Mouse (Mus musculus): ENCODE data around the gene Ppp2r3a. TPM values are rescaled to one million over a fixed set of nuclear protein-coding genes. Genes with fewer than 3 reads are reported as not detected.

Ppp2r3a gene
- polyA plus RNA-seq, 1 experiment from 2014 or later: 15.3 TPM

DNA sequence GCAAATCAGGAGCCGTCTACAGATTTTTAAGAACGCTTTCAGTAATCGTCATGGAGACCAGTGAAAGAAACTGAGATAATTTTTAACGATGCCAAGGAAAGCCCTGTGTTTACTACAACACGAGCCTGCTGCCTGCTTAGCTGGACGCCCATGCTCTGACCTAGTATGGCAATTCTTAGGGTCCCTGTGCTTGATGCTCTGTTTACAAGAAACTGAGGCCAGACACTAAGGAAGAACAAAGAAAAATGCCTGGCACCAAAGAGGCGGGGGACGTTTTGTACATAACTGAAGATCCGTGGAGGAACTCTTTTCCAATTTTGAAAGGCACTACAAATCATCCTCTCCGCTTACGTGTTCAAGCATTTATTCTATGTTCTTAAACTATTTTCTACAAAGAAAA is 1.1 kb downstream of the Ppp2r3a start:
- H3K4me3 ChIP-seq: peak overlapping the region; percentile 83
- H3K27ac ChIP-seq: peak overlapping the region; percentile 98
- no peaks in the 10 kb centered on the region for H3K9me3 ChIP-seq

DNA sequence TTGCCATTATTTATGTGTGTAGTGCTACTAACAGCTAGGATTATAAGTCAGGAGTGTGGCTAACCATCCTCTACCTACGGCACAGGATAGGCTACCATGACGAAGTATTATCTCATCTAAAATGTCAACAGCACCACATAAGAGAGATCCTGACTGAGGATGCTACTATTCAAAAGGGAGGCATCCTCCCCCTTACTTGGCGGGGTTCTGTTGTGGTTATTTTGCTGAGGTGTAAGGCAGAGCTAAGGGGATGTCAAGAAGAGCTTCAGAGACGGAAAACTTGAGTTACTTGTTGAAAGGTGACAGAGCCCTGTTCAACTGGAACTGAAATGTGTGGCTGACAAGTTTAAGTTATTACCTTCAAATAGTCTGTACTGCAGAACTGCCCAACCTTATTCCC is 2.0 kb downstream of the Ppp2r3a start:
- 77% methylated on average over 4 of the region's 4 CpGs for WGBS
- ATAC-seq (ENCODE audit: insufficient number of reproducible peaks, insufficient read depth, low FRiP score, low TSS enrichment, low read depth): no peak
- Histone ChIP-seq H3K4me2 (peak overlapping the region; percentile 76), H3K9me3 (no peaks in the 10 kb centered on the region), H3K27ac (no peak overlapping the region), H3K4me3 (peak overlapping the region; percentile 83; the same call in 1 of the 2 replicates), H3K36me3 (no peaks in the 10 kb centered on the region), H3K4me1 (peaks cover 14% of the 10 kb centered on the region), H3K9ac (0 out of 2 replicates have a peak overlapping the region, but pooled peaks have one; percentile 92), H3K27me3 (no peaks in the 10 kb centered on the region)

More for the DNA sequence above, 1.1 kb downstream of the Ppp2r3a start:
- H3K9ac ChIP-seq: peak overlapping the region; percentile 92
- ATAC-seq (ENCODE audit: insufficient number of reproducible peaks, insufficient read depth, low FRiP score, low TSS enrichment, low read depth): no peak
- peak overlapping the region; percentile 76 for H3K4me2 ChIP-seq
- H3K36me3 ChIP-seq: no peaks in the 10 kb centered on the region
- H3K4me1 ChIP-seq: peaks cover 14% of the 10 kb centered on the region
- 6% methylated on average over 11 of the region's 11 CpGs for WGBS
- H3K27me3 ChIP-seq: no peaks in the 10 kb centered on the region

DNA sequence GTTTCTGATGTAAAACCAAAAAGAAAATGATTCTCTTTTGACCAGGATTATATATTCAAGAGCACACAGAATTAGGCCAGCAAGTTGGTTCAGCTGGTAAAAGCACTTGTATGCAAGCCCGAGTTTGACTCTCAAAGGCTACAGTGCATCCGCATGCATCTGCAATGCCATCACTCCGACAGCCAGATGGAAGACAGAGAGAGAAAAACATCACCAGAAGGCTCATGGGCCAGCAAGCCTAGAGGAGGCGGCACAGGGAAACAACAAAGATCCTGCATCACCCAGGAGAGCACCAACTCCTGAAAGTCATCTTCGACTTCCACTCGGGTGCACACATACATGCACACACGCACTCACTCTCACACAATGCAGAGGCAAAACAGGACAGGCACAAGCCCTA is 4.1 kb downstream of the Ppp2r3a start:
- Histone ChIP-seq H3K27me3 (no peaks in the 10 kb centered on the region), H3K9ac (no peak overlapping the region), H3K4me1 (peaks cover 16% of the 10 kb centered on the region), H3K4me2 (no peak overlapping the region), H3K36me3 (no peaks in the 10 kb centered on the region), H3K4me3 (no peak overlapping the region), H3K9me3 (no peaks in the 10 kb centered on the region), H3K27ac (no peak overlapping the region)
- no peak for ATAC-seq (ENCODE audit: insufficient number of reproducible peaks, insufficient read depth, low FRiP score, low TSS enrichment, low read depth)
- WGBS: 66% methylated on average over 7 of the region's 7 CpGs

DNA sequence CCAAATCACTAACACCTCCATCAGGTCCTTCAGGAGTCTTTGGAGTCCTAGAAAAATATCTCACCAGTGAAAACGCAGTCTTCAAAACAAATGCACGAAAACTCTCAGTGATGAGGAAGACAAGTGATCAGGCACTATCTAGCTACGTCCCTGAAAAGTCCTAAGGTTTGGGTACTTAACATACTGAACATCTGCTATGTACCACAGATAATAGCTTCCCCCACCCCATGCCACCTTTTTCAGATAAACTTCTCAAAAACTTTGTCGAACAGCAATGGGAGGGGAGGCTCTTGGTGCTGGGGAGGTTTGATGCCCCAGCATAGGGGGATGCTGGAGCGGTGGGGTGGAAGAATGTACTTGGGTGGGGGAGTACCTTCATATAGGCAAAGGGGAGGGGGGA is 6.1 kb downstream of the Ppp2r3a start:
- Histone ChIP-seq H3K9me3 (no peaks in the 10 kb centered on the region), H3K4me2 (no peak overlapping the region), H3K4me3 (no peak overlapping the region), H3K4me1 (peaks cover 16% of the 10 kb centered on the region), H3K9ac (no peak overlapping the region), H3K36me3 (no peaks in the 10 kb centered on the region), H3K27ac (no peak overlapping the region), H3K27me3 (no peaks in the 10 kb centered on the region)
- no peak for ATAC-seq (ENCODE audit: insufficient number of reproducible peaks, insufficient read depth, low FRiP score, low TSS enrichment, low read depth)
- WGBS: 91% methylated on average over 5 of the region's 5 CpGs

DNA sequence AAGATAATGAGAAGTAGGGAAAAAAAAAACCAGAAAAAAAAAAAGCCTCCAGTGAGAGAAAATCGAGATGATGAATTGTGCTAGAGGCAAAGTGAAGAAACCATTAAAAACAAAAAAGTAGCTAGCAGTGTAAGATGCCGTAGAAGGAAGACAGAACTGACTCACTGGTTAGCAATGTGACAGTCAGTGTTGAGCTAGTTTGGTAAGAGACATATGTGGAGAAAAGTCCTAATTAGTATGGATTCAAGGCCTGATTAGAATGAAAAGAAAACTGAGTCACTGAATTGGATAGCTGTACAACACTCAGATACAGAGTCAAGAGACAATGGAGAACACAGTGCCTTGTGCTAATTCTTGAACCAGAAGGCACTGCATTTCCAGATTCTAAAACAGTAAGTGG is 7.9 kb downstream of the Ppp2r3a start:
- no peaks in the 10 kb centered on the region for H3K9me3 ChIP-seq
- no peak overlapping the region for H3K27ac ChIP-seq
- H3K36me3 ChIP-seq: no peaks in the 10 kb centered on the region
- no peaks in the 10 kb centered on the region for H3K27me3 ChIP-seq
- no peak overlapping the region for H3K4me2 ChIP-seq
- H3K4me3 ChIP-seq: no peak overlapping the region
- 0 out of 2 replicates have a peak, but pooled peaks cover 3% of the 10 kb centered on the region for H3K4me1 ChIP-seq
- H3K9ac ChIP-seq: no peak overlapping the region
- 49% methylated on average over 2 of the region's 2 CpGs for WGBS
- no peak for ATAC-seq (ENCODE audit: insufficient number of reproducible peaks, insufficient read depth, low FRiP score, low TSS enrichment, low read depth)

DNA sequence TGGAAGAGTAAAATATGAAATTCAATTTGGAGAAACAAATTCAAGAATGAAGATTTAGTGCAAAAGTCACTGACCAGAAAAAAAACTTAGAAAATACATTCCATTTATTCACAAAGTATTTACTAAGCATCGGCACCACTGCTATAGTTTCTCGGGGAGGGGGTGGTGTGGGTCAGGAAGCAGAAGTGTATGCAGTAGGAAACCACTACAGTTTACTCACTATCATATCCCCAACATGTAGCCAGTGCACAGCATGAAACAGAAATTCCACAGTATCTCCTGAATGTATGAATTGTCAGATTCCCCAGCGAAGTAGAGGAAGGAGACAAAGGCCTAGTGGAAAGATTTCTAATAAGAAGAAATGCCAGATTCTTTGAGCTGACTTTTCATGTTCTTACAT is 11.4 kb downstream of the Ppp2r3a start:
- 80% methylated on average over 3 of the region's 3 CpGs for whole genome bisulfite sequencing
- Histone ChIP-seq H3K4me2 (no peak overlapping the region), H3K4me3 (no peak overlapping the region), H3K4me1 (0 out of 2 replicates have a peak, but pooled peaks cover 3% of the 10 kb centered on the region), H3K9ac (no peak overlapping the region), H3K27ac (no peak overlapping the region), H3K27me3 (no peaks in the 10 kb centered on the region), H3K9me3 (no peaks in the 10 kb centered on the region), H3K36me3 (no peaks in the 10 kb centered on the region)
- ATAC-seq (ENCODE audit: insufficient number of reproducible peaks, insufficient read depth, low FRiP score, low TSS enrichment, low read depth): no peak

DNA sequence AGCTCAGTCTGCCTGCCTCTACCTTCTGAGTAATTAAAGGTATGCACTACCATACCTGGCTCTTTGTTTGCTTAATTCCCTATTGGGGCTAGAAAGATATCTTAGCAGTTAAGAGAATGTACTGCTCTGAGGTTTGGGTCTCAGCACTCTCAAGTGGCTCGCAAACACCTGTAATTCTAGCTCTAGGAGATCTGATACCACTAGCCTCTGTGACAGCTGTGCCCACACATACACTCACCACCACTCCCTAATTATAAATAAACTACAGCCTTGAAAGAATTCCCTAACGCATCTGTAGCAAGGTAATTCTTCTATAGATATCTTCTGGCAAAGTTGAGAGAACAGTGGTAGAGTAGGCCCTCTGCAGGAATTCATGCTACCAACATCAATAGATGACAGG is 15.8 kb downstream of the Ppp2r3a start:
- Histone ChIP-seq H3K9ac (no peak overlapping the region), H3K27ac (no peak overlapping the region), H3K4me1 (no peaks in the 10 kb centered on the region), H3K4me2 (no peak overlapping the region), H3K4me3 (no peak overlapping the region), H3K9me3 (no peaks in the 10 kb centered on the region), H3K36me3 (peaks cover 6% of the 10 kb centered on the region; the same call in 1 of the 2 replicates), H3K27me3 (no peaks in the 10 kb centered on the region)
- no peak for ATAC-seq (ENCODE audit: insufficient number of reproducible peaks, insufficient read depth, low FRiP score, low TSS enrichment, low read depth)
- 65% methylated on average over 2 of the region's 2 CpGs for WGBS

DNA sequence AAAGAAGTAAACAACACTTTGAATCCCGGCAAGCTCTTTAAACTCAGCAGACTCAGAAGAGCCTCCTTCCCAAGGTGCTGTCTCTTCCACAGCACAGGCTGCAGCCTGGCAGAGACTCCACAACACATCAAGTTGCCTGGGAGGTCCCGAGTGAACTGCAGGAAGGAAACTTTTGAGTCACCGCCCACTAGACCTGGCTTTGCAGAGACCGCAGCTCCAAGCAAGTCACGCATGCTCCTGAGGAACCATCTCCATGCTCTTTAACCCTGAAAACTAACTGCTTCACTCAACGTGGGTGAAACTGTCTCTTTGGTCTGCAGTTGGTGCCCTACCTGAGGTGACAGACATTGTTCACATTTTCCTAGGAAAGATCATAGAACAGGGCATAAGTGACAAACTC is 19.6 kb downstream of the Ppp2r3a start:
- Histone ChIP-seq H3K9ac (no peak overlapping the region), H3K4me1 (no peaks in the 10 kb centered on the region), H3K36me3 (peaks cover 6% of the 10 kb centered on the region; the same call in 1 of the 2 replicates), H3K27me3 (no peaks in the 10 kb centered on the region), H3K4me3 (no peak overlapping the region), H3K9me3 (no peaks in the 10 kb centered on the region), H3K27ac (no peak overlapping the region), H3K4me2 (no peak overlapping the region)
- ATAC-seq (ENCODE audit: insufficient number of reproducible peaks, insufficient read depth, low FRiP score, low TSS enrichment, low read depth): no peak
- WGBS: 76% methylated on average over 6 of the region's 6 CpGs

DNA sequence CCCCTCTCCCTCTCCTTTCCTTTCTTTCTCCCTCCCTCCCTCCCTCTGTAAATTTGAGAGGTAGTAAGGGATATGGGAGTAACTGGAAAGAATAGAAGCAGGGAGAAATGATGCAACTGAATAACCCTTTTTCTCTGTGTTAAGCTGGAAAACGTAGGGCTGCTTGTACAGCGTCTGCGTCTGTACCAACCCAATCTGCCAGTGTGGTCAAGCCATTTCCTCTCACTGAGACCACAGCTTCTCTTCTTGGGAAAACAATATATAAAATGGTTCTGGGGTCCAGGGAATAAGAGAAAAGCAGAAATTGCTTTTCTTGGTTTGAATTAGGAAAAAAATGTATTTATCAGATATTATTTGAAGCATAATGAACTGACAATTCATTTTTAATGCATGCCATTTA is 21.6 kb downstream of the Ppp2r3a start:
- Histone ChIP-seq H3K9me3 (no peaks in the 10 kb centered on the region), H3K36me3 (peaks cover 6% of the 10 kb centered on the region; the same call in 1 of the 2 replicates), H3K27me3 (no peaks in the 10 kb centered on the region), H3K27ac (no peak overlapping the region), H3K4me1 (no peaks in the 10 kb centered on the region), H3K9ac (no peak overlapping the region), H3K4me2 (no peak overlapping the region), H3K4me3 (no peak overlapping the region)
- 75% methylated on average over 3 of the region's 3 CpGs for WGBS
- ATAC-seq (ENCODE audit: insufficient number of reproducible peaks, insufficient read depth, low FRiP score, low TSS enrichment, low read depth): no peak

DNA sequence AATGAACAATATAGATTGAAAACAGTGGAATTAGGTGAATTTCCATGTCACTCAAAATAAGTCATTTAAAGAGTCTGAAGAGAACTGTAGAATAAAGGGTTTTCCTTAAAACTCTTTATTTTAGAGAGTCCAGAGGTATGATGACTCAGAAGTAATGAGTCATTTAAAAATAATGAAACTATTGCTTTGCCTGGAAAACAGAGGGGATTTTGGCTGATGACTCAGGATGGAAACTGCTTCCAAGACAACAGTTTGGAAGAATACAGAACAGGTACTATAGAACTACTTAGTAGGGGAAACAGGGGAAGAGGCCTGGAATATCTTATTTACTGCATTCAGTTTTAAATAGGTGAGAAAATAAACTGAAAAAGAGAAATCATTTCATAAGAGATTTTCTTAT is 22.7 kb downstream of the Ppp2r3a start:
- ATAC-seq (ENCODE audit: insufficient number of reproducible peaks, insufficient read depth, low FRiP score, low TSS enrichment, low read depth): no peak
- H3K4me2 ChIP-seq: no peak overlapping the region
- no peaks in the 10 kb centered on the region for H3K27me3 ChIP-seq
- H3K36me3 ChIP-seq: peaks cover 6% of the 10 kb centered on the region; the same call in 1 of the 2 replicates
- no peak overlapping the region for H3K27ac ChIP-seq
- no peaks in the 10 kb centered on the region for H3K4me1 ChIP-seq
- H3K9ac ChIP-seq: no peak overlapping the region
- H3K9me3 ChIP-seq: no peaks in the 10 kb centered on the region
- H3K4me3 ChIP-seq: no peak overlapping the region

DNA sequence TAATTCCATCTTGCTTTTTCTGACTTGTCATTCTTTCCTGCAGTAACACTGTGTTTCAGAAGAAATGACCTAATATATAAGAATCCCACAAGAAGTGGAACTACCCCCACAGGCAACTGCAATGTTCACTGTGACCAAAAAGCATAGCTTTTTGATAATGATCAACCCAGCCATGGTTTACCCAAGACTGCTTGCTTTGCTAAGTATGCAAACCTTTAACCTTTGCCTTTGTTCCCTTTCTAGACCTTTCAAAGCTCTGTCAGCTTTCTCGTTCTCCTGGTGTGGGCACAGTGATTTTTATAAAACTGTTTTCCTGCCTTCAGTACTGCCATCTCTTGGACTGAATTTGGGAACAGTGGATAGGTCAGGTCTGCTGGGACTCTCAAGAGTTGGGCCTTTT is 43.6 kb downstream of the Ppp2r3a start:
- 63% methylated on average over 1 of the region's 1 CpGs for WGBS
- H3K4me1 ChIP-seq: no peaks in the 10 kb centered on the region
- no peak overlapping the region for H3K4me3 ChIP-seq
- no peaks in the 10 kb centered on the region for H3K9me3 ChIP-seq
- no peak for ATAC-seq (ENCODE audit: insufficient number of reproducible peaks, insufficient read depth, low FRiP score, low TSS enrichment, low read depth)
- no peak overlapping the region for H3K9ac ChIP-seq
- H3K36me3 ChIP-seq: peaks cover 13% of the 10 kb centered on the region
- H3K27ac ChIP-seq: no peak overlapping the region
- no peaks in the 10 kb centered on the region for H3K27me3 ChIP-seq
- H3K4me2 ChIP-seq: no peak overlapping the region

DNA sequence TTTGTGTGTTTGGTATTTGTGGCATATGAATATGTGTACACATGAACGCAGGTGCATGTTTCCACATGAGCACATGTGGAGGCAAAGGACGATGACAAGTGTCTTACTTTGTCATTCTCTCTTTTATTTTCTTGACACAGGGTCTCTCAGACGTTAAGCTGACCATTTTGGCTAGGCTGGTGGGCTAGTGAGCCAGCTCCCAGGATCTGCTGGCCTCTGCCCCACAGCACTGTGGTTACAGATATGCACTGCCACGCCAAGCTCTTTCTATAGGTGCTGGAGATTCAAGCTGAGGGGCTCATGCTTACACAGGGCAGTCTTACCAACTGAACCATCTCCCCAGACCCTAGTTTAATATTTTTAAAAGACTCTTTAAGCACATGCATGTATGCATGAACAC is 45.1 kb downstream of the Ppp2r3a start:
- Histone ChIP-seq H3K4me1 (no peaks in the 10 kb centered on the region), H3K9ac (no peak overlapping the region), H3K27ac (no peak overlapping the region), H3K9me3 (no peaks in the 10 kb centered on the region), H3K4me3 (no peak overlapping the region), H3K4me2 (no peak overlapping the region), H3K36me3 (peaks cover 13% of the 10 kb centered on the region), H3K27me3 (no peaks in the 10 kb centered on the region)
- ATAC-seq (ENCODE audit: insufficient number of reproducible peaks, insufficient read depth, low FRiP score, low TSS enrichment, low read depth): no peak
- WGBS: 77% methylated on average over 4 of the region's 4 CpGs

DNA sequence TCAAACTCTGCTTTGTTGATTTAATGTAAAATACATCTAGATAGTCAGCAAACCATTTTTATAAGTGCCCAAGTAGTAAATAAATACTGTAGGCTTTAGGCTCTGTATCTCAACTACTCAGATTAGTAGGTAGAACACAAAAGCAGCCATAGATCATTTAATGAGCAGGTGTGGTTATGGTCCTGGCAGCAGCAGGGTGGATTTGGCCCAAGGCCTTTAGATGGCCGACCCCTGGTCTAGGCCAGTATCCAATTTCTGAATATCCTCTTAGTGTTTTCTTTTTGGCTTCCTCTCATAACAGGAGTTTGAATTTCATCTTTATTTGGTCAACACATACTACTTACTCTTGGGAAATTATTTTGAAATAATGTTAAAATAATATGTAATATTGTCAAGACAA is 46.4 kb downstream of the Ppp2r3a start:
- WGBS: 43% methylated on average over 1 of the region's 1 CpGs

More for the DNA sequence above, 46.4 kb downstream of the Ppp2r3a start:
- Histone ChIP-seq H3K4me1 (peaks cover 6% of the 10 kb centered on the region), H3K9ac (no peak overlapping the region), H3K4me2 (no peak overlapping the region), H3K36me3 (peaks cover 1% of the 10 kb centered on the region), H3K27me3 (no peaks in the 10 kb centered on the region), H3K4me3 (no peak overlapping the region), H3K9me3 (no peaks in the 10 kb centered on the region), H3K27ac (no peak overlapping the region)
- ATAC-seq (ENCODE audit: insufficient number of reproducible peaks, insufficient read depth, low FRiP score, low TSS enrichment, low read depth): no peak

Data from embryonic facial prominence, embryonic 13.5 days (tissue).